Mouse (Mus musculus): ENCODE results near the gene Mdn1. TPM values are rescaled to one million over a fixed set of nuclear protein-coding genes. Genes with fewer than 3 reads are reported as not detected.

Mdn1 gene
- polyA plus RNA-seq, 1 experiment from 2014 or later: 26.1 TPM

DNA sequence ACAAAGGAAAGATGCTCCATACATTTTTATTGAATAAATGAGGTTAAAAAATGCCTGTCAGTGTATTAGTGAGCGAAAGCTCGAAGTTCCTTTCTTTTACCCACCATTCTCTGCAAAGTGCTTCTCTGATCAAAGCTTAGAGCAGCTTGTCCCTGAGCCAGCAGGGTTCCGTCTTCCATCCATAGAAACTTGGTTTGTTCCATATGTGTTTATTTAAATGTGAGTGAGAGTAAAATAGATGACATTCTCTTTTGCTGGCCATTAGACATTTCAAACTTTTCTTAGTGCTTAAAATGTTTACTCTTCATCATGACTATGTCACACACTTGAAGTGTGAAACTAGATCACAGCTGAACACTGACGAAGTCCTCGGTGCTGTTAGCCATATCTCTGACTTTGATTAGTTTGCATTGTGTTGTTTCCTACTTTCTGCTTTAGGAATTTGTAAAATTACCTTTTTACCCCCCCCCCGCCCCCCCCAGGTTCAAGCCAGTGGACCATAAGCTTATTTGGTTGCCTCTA lies 26.2 kb downstream of the Mdn1 start:
- no peak for DNase-seq (ENCODE audit: low spot score)
- H3K36me3 ChIP-seq: peaks cover 96% of the 10 kb centered on the region
- H3K4me1 ChIP-seq: no peaks in the 10 kb centered on the region
- no peak overlapping the region for H3K4me3 ChIP-seq
- 92% methylated on average over 6 of the region's 6 CpGs for WGBS
- H3K27ac ChIP-seq: no peak overlapping the region
- no peaks in the 10 kb centered on the region for H3K27me3 ChIP-seq (ENCODE audit: low read depth, poor library complexity, severe bottlenecking)
- no peaks in the 10 kb centered on the region for H3K9me3 ChIP-seq (replicated peaks)

DNA sequence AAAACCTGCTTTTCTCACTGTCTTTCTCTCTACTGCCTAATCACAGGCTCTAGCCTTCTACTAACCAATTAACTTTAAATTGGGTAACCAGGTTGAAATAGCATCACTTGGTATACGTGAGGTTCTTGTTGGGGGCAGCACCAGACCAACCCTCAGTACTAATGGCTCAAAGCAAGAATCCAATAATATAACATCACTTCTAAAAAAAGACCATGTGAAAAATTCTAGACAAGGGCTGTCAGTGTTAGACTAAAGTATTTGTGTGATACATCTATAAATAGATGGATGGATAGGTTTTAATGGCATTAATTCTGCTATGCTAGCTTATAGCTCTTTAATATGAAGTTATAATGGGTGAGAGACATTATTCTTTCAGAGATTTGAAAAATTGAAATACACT lies 60.8 kb downstream of the Mdn1 start:
- H3K9me3 ChIP-seq (replicated peaks): no peaks in the 10 kb centered on the region
- H3K36me3 ChIP-seq: peaks cover 97% of the 10 kb centered on the region
- no peak for DNase-seq (ENCODE audit: low spot score)
- 90% methylated on average over 1 of the region's 1 CpGs for WGBS
- H3K4me1 ChIP-seq: peaks cover 12% of the 10 kb centered on the region; the same call in 1 of the 2 replicates
- H3K27me3 ChIP-seq (ENCODE audit: low read depth, poor library complexity, severe bottlenecking): no peaks in the 10 kb centered on the region
- no peak overlapping the region for H3K4me3 ChIP-seq
- no peak overlapping the region for H3K27ac ChIP-seq

DNA sequence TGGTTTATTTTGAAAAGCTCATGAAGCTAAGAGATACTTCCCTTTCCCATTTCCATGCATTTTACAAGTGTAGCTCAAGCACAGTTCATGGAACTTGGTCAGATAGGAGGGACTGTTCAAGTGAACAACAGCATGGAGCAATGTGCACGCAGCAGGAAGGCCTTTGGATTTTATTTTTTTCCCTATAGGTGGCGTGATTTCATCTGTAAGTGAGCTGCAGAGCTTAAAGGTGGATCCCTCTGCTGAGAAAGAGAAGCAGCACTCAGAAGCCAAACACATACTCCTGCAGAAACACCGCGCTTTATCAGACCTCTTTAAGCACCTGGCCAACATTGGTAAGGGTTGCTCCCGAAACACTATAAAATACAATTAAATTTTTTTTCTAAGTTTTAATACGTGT lies 88.5 kb downstream of the Mdn1 start:
- Histone ChIP-seq H3K36me3 (peaks cover 98% of the 10 kb centered on the region), H3K4me3 (no peak overlapping the region), H3K9me3 (replicated peaks) (no peaks in the 10 kb centered on the region), H3K4me1 (no peaks in the 10 kb centered on the region), H3K27ac (no peak overlapping the region), H3K27me3 (ENCODE audit: low read depth, poor library complexity, severe bottlenecking) (no peaks in the 10 kb centered on the region)
- WGBS: 92% methylated on average over 6 of the region's 6 CpGs
- no peak for DNase-seq (ENCODE audit: low spot score)

DNA sequence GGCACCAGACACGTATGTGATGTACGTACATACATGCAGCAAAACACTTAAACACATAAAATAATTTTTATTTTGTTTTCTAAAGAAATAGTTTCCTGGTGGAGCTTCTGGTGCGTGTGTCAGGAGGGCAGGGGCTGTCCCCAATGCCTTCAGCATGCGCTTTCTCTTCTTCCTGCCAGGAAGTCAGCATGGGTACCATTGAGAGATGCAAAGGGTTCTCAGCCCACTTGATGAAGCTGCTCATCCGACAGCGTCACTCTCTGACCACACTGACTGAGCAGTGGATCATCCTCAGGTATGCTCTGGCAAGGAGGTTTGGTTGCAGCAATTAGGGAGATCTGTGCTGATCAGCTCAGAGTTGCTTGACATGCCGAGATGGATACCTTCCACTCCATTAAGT lies 91.5 kb downstream of the Mdn1 start:
- no peak for DNase-seq (ENCODE audit: low spot score)
- no peaks in the 10 kb centered on the region for H3K27me3 ChIP-seq (ENCODE audit: low read depth, poor library complexity, severe bottlenecking)
- no peak overlapping the region for H3K27ac ChIP-seq
- H3K4me1 ChIP-seq: no peaks in the 10 kb centered on the region
- H3K36me3 ChIP-seq: peaks cover 96% of the 10 kb centered on the region
- H3K9me3 ChIP-seq (replicated peaks): no peaks in the 10 kb centered on the region
- WGBS: 92% methylated on average over 7 of the region's 7 CpGs
- H3K4me3 ChIP-seq: no peak overlapping the region

DNA sequence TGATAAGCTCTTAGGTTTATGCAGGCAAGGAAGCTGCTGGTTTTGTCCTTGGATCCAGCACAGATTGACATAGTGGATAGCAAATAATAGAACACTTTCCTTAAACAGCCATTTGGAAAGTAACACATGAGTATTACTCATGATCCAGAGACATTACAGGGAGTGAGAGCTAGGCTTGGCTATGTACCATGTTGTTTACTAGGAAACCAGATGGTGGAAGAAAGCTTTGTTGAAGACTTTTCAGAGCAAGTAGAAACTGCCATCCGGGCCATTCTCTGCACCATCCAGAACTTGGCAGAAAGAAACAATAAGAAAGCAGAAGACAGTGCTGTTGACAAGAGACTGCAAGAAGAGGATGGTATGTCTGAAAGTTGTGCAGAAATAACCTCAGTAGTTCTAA lies 93.8 kb downstream of the Mdn1 start:
- Histone ChIP-seq H3K4me1 (no peaks in the 10 kb centered on the region), H3K27ac (no peak overlapping the region), H3K36me3 (peaks cover 92% of the 10 kb centered on the region), H3K4me3 (no peak overlapping the region), H3K9me3 (replicated peaks) (no peaks in the 10 kb centered on the region), H3K27me3 (ENCODE audit: low read depth, poor library complexity, severe bottlenecking) (no peaks in the 10 kb centered on the region)
- WGBS: 100% methylated on average over 1 of the region's 1 CpGs
- no peak for DNase-seq (ENCODE audit: low spot score)

DNA sequence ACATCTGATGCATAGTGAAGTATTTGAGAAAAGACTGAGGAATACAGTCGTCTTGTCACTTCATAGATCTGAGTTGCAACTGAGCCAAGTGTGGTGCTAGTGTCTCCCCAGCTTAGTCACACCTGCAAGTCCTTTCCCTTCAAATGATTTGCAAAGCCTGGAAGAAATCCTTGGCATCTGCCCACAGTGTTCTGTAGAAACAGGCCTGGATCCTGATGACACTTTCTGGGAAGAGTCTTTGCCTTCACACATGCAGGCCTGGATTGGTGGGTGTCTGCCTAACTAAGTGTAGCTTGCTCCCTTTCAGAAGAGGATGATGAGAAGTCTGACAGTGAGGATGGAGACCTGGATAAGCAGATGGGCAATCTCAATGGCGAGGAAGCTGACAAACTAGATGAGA lies 100.5 kb downstream of the Mdn1 start:
- no peaks in the 10 kb centered on the region for H3K4me1 ChIP-seq
- H3K4me3 ChIP-seq: no peak overlapping the region
- no peaks in the 10 kb centered on the region for H3K27me3 ChIP-seq (ENCODE audit: low read depth, poor library complexity, severe bottlenecking)
- peaks cover 94% of the 10 kb centered on the region for H3K36me3 ChIP-seq
- H3K9me3 ChIP-seq (replicated peaks): no peaks in the 10 kb centered on the region
- WGBS: 91% methylated on average over 2 of the region's 2 CpGs
- no peak for DNase-seq (ENCODE audit: low spot score)
- no peak overlapping the region for H3K27ac ChIP-seq

DNA sequence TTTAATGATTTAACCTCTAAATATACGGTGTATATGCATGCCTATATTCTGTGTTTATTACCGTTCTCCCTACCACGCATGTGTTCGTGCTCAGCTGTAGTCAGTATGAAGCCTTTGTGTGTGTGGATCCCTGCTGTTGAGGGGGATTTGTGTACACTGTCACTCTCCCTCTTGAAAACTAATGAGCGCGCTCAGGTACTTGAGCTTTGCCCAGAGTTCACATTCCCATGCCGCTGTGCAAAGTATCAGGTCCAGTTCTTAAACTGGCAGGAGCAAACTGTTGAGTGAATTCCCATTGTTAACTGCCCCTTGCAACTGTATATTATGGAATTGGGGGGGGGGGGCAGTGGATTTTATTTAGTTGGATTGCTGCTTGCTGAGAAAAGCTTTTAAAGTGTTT lies 110.6 kb downstream of the Mdn1 start:
- 94% methylated on average over 7 of the region's 7 CpGs for WGBS
- no peak overlapping the region for H3K4me3 ChIP-seq
- no peaks in the 10 kb centered on the region for H3K9me3 ChIP-seq (replicated peaks)
- no peaks in the 10 kb centered on the region for H3K4me1 ChIP-seq
- no peak for DNase-seq (ENCODE audit: low spot score)
- H3K27ac ChIP-seq: no peak overlapping the region
- H3K36me3 ChIP-seq: peaks cover 95% of the 10 kb centered on the region
- H3K27me3 ChIP-seq (ENCODE audit: low read depth, poor library complexity, severe bottlenecking): no peaks in the 10 kb centered on the region

DNA sequence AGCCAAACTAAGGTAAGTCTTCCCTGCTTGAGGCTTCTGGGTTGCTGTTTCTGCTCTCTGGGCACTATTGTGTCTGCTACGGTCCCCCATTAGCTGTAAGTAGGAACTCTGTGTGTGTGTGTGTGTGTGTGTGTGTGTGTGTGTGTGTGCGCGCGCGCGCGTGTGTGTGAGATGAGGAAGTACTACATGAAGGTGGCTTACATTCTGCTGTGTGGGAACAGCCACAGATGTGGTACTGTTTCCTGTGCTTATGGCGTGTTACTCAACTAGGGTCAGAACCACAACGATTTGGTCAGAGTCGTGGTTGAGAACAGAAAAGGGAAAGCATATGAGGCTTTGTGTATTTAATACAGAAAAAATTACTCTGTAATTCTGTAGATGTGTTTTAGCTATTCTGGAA lies 111.1 kb downstream of the Mdn1 start:
- WGBS: 95% methylated on average over 10 of the region's 10 CpGs

DNA sequence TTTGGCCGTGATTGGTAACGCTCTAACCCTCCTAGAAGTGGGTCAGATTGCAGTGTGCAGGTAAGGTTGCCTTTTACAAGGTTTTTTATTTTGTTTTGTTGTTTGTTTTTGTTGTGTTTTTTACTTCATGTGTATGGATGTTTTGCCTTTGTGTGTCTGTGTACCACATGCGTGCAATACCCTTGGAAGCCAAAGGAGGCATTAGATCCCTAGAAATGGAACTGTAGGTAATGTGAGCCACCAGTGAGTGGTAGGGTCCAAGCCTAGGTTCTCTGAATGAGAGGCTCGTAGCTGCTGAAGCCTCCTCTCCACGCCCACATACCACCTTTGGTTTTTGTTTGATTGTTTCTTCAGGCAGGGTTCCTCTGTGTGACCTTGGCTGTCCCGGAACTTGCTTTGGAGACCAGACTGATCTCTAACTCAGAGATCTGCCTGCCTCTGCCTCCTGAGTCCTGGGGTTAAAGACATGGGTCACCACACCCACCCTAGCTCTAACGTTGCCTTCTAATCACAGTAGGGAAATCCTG lies 113.4 kb downstream of the Mdn1 start:
- no peak for DNase-seq (ENCODE audit: low spot score)
- no peak overlapping the region for H3K4me3 ChIP-seq
- H3K27me3 ChIP-seq (ENCODE audit: low read depth, poor library complexity, severe bottlenecking): no peaks in the 10 kb centered on the region
- no peaks in the 10 kb centered on the region for H3K4me1 ChIP-seq
- H3K36me3 ChIP-seq: peaks cover 97% of the 10 kb centered on the region
- WGBS: 93% methylated on average over 7 of the region's 7 CpGs
- H3K9me3 ChIP-seq (replicated peaks): no peaks in the 10 kb centered on the region
- no peak overlapping the region for H3K27ac ChIP-seq

More for the DNA sequence above, 111.1 kb downstream of the Mdn1 start:
- H3K9me3 ChIP-seq (replicated peaks): no peaks in the 10 kb centered on the region
- H3K27ac ChIP-seq: no peak overlapping the region
- no peaks in the 10 kb centered on the region for H3K4me1 ChIP-seq
- DNase-seq (ENCODE audit: low spot score): no peak
- peaks cover 95% of the 10 kb centered on the region for H3K36me3 ChIP-seq
- H3K27me3 ChIP-seq (ENCODE audit: low read depth, poor library complexity, severe bottlenecking): no peaks in the 10 kb centered on the region
- no peak overlapping the region for H3K4me3 ChIP-seq

DNA sequence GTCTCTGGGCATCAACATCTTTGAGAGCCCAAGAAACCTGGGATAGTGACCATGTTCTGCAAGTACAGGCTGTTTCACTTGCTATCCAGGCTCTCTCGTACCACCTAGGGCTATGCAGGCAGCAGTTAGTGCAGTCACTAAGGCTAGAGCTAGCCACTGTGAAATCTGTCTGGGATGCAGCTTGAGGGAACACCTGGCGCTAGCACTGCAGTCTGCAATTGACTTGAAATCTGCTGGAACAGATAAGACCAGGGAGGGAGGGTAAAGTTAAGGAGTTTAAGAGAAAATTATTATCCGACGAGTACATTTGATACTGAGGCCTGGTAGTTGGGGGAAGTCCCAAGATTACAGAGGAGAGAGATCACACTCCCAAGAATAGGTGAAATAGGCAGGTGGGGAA lies 123.1 kb downstream of the Mdn1 start:
- H3K27me3 ChIP-seq (ENCODE audit: low read depth, poor library complexity, severe bottlenecking): no peaks in the 10 kb centered on the region
- no peaks in the 10 kb centered on the region; the same call in 1 of the 2 replicates for H3K9me3 ChIP-seq (replicated peaks)
- H3K4me1 ChIP-seq: no peaks in the 10 kb centered on the region
- H3K4me3 ChIP-seq: no peak overlapping the region
- DNase-seq (ENCODE audit: low spot score): no peak
- peaks cover 56% of the 10 kb centered on the region for H3K36me3 ChIP-seq
- WGBS: 93% methylated on average over 4 of the region's 4 CpGs
- no peak overlapping the region for H3K27ac ChIP-seq

DNA sequence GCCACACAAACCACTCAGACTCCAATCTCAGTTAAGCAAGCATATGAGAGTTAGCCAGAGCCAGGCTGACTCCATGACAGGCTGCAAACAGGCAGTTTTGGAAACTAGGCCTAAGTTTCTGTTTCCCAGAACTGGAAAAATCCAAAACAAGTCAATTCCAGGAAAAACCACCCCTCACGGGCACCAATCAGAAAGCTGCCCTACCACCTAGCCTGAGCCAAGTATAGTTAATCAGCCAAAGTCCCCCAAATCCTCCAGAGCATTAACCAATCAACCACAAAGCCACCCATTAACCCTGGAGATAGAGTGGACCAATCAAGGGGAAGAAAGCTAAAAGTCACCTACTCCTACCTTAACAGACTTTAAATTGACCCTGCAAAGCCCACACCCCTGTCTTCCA lies 130.2 kb downstream of the Mdn1 start:
- Histone ChIP-seq H3K4me1 (no peaks in the 10 kb centered on the region), H3K4me3 (no peak overlapping the region), H3K36me3 (no peaks in the 10 kb centered on the region), H3K9me3 (replicated peaks) (no peaks in the 10 kb centered on the region; the same call in 1 of the 2 replicates), H3K27me3 (ENCODE audit: low read depth, poor library complexity, severe bottlenecking) (no peaks in the 10 kb centered on the region), H3K27ac (no peak overlapping the region)
- no peak for DNase-seq (ENCODE audit: low spot score)
- 90% methylated on average over 1 of the region's 1 CpGs for WGBS

DNA sequence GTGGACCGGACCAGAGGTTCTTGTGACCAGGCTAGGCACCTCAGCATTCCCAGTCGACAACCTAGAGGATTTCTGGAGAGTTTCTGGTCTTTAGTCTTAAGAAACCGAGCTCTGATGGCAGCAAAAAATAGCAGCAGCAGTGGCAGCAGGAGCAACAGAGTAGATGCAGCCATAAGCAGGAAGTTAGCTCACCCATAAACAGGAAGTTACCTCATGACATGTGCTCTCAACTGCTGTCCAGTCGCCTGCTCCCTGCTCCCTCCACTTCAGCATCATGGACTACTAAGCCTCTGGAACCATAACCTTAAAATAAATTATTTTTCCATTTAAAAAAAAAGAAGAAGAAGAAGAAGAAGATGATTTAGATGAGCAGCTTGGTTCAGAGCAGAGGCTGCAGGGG lies 132.1 kb downstream of the Mdn1 start:
- no peaks in the 10 kb centered on the region for H3K36me3 ChIP-seq
- DNase-seq (ENCODE audit: low spot score): no peak
- H3K4me3 ChIP-seq: no peak overlapping the region
- no peaks in the 10 kb centered on the region for H3K4me1 ChIP-seq
- no peak overlapping the region for H3K27ac ChIP-seq
- no peaks in the 10 kb centered on the region; the same call in 1 of the 2 replicates for H3K9me3 ChIP-seq (replicated peaks)
- 89% methylated on average over 4 of the region's 4 CpGs for WGBS
- no peaks in the 10 kb centered on the region for H3K27me3 ChIP-seq (ENCODE audit: low read depth, poor library complexity, severe bottlenecking)

DNA sequence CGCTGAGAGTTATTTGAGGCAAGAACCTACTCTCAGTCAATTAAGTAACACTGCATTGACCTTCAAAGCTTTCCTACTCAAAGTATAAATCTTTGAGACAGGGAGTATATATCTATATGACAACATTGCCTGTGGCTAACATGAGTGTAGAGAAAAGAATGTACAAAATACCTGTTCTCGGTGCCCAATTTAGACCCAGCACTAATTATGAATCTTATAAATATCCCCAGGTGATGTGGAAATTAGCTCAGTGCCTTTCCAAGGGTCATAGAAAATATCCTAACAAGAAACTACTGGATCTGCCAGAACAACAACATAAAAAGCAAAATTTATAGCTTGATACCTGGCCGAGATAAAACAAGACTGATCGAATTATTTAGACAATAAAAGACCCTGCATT lies 142.1 kb downstream of the Mdn1 start:
- DNase-seq (ENCODE audit: low spot score): no peak
- 96% methylated on average over 4 of the region's 4 CpGs for WGBS
- Histone ChIP-seq H3K9me3 (replicated peaks) (no peaks in the 10 kb centered on the region), H3K4me3 (no peak overlapping the region), H3K4me1 (peaks cover 7% of the 10 kb centered on the region), H3K27ac (no peak overlapping the region), H3K36me3 (peaks cover 14% of the 10 kb centered on the region), H3K27me3 (ENCODE audit: low read depth, poor library complexity, severe bottlenecking) (no peaks in the 10 kb centered on the region)

DNA sequence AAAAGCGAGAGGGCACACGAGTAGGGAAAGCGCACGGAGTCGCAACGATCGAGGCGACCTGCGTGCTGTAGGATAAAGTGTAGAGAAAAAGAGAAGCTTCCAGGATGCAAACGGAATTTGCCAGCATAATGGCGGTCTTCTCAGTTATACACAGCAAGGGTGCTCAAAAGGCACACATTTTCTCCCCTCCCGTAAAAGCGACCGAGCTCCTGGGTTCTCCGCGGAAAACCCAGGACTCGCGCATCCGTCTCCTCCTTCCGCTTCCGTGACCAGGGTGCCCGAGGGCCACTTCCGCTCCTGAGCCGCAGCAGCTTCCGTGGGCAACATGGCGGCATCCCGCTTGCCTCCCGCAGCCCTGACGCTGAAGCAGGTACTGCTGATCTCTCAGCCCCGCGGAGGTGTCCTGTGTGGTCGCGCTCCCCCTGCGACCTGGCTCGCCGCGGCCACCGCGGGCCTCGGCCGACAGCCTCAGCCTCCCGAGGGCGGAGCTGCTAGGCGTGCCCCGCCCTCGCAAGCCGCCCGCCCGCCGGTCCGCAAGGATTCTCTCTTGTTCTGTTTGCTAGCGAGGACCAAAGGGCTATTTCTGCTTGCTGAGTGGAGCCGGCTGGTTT lies 143.2 kb downstream of the Mdn1 start, which contains the start of gene Lyrm2:
Gene Lyrm2, plus strand, starts transcription at position 288 of the 611 bp plus-strand sequence.
- Histone ChIP-seq H3K36me3 (peaks cover 14% of the 10 kb centered on the region), H3K9me3 (replicated peaks) (no peaks in the 10 kb centered on the region), H3K27me3 (ENCODE audit: low read depth, poor library complexity, severe bottlenecking) (no peaks in the 10 kb centered on the region), H3K27ac (peak within 1 kb of the TSS; percentile 99), H3K4me1 (peaks cover 7% of the 10 kb centered on the region), H3K4me3 (peak within 1 kb of the TSS; percentile 84)
- 1% methylated on average over 53 of the region's 53 CpGs for WGBS
- peak; percentile 92 for DNase-seq (ENCODE audit: low spot score)
